Mouse (Mus musculus): ENCODE data around the gene Rasgrf2.

Gene Rasgrf2

DNA sequence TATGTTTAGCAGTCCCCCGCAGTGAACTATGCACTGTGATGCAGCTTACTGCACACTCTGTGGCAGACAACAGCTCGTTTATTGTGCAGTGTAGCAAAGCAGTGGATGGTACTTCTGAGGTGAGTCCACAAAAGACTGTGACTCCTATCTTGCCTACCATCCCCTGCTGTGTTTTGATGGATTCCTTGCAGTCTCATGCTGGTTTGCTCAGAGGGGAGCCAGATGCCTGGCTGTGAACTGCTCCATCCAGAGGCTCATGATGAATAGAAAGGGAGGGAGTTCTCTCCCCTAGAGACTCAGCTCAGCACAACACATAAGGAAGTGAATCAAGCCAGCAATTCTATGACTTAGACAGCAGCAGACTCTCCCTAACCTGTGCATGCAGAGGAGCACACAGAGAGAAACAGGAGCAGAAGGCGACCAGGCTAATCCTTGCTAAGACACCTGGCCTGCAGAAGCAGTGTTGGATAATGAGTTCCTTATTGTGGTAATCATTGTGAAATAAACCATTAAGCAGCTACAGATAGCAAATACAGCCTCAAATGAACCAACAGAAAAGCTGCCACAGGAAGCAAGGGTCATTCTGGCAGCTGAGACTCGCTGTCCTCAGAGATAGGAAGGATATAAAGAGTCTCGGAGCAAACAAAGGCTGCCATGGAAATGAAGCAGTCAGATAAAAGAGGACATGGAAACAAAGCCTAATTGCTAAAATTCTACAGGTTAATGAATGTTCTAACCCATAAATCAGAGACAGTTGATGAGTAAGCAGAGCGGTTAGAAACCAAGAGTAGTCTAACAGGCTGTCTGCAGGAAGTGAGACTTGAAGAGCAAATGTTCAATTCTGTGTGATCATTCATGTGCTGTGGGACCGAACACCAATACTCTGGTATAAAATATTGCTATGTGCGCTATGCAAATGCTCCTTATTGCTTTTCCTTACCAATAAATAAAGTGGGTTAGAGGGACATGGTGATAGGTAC is 89.6 kb downstream of the Rasgrf2 start:
- DNase-seq (ENCODE audit: low spot score in 2 of 2) = no peak

GRCm38 (mm10) chr13:92030364-92031057 is 100.9 kb downstream of the Rasgrf2 start:
- DNase-seq (ENCODE audit: low spot score in 2 of 2) = peak; percentile 11 to 63

DNA sequence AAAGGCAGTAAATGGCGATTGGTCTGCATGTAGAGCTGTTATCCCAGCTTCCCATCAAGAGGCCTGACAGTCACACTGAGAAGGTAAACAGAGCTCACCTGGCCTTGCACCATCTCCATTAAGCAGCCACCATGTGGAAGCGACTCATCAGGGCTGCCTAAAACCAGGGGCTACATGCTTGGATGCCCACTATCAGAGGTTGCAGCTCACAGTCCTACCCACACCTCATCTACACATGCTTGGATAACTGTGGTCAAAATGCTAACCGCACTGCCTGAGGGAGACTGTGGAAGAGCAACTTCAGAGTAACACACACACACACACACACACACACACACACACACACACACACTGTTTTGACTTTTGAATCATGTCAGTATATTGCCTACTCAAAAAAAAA is 101.8 kb downstream of the Rasgrf2 start:
- peak in 1 of 2 experiments; percentile 5 for DNase-seq (ENCODE audit: low spot score in 2 of 2)

DNA sequence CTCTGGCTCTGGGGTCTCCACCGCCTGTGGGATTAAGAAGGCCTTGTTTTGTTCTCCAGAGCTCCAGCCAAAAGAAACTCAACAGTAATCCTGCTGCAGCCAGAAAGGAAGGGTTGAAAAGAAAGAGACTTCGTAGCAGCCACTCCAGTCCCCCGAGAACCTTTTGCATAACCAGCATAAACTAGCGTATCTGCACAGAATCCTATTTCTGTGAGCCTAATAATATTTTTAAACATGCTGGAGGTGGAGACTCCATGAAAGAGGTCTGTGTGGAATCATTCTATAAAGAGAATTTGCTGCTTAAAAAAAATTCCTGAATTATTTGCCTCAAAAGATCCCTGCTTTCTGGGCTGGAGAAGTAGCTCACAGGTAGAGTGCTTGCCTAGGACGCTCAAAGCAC is 103.5 kb downstream of the Rasgrf2 start:
- no peak for DNase-seq (ENCODE audit: low spot score in 2 of 2)

- DNase-seq (ENCODE audit: low spot score in 2 of 2) = no peak
Measured at GRCm38 (mm10) chr13:92026651-92027050, 104.8 kb downstream of the Rasgrf2 start.

DNA sequence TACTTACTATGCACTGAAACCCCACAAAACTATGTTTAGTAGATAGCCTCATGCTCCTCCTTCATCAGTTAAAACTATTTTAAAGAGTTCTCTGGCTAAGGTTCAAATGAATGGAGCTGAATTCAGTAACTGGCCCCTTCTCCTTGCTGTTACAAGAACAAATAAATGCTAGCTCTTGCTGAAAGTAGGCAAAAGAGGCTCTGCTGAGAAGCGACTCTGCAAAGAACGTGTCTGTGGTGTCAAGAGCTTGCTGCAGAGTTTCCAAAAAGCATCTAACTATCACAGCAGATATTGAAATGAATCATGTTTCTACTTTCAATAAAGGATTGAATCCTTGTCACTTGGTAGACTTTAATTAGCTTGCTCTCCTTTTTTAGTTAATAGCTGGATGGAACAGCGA is 106.3 kb downstream of the Rasgrf2 start:
- DNase-seq (ENCODE audit: low spot score in 2 of 2) = no peak

GRCm38 (mm10) chr13:92022202-92022601 is 109.3 kb downstream of the Rasgrf2 start:
- no peak for DNase-seq (ENCODE audit: low spot score in 2 of 2)

- DNase-seq (ENCODE audit: low spot score in 2 of 2) = no peak
Measured at GRCm38 (mm10) chr13:91996929-91997328, 134.5 kb downstream of the Rasgrf2 start.

DNA sequence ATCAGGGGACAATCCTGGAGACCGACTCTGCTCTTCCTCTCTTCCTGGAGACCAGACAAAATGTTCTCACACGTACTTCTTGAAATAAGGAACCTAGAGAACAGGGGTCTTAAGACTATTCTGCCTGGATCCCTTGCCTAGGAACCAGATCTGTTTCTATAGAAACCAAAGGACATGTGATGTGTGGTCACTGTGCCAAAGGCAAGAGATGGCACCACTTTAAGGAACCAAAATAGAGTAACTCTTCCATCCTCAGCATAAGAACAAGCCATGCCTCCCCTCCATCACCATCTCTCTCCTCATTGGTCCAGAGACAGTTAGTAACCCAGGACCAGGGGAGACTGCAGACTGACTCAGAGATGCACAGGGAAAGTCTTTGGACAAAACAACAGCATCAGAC is 140.0 kb downstream of the Rasgrf2 start:
- DNase-seq (ENCODE audit: low spot score in 2 of 2) = no peak

DNA sequence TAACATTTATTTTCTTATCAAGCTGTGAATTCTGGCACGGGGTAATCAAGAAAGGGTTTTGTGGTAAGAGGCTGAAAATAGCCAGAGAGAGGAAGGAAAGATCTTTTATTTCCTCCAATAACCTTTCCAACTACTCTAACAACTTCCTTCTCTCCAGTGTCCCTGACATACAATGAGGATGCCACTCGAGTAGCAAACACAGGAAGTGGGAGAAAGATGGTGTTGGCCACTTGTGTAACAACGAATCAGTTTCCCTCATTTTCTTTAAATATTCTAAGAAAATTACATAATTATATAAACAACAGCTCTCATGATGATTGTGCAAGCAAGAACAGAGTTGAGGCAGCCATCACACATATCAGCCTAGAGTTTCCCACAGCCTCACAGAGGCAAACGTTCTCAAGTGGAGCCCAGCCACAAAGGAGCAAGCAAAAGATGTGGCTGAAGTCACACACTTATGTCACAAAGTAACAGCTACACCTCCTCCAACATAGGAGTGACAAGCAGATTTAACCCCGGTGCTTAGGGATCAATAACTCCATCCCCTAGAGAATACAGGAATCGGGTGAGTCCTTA is 140.7 kb downstream of the Rasgrf2 start:
- no peak for DNase-seq (ENCODE audit: low spot score in 2 of 2)

GRCm38 (mm10) chr13:91988378-91988777 is 143.1 kb downstream of the Rasgrf2 start:
- no peak for DNase-seq (ENCODE audit: low spot score in 2 of 2)

DNA sequence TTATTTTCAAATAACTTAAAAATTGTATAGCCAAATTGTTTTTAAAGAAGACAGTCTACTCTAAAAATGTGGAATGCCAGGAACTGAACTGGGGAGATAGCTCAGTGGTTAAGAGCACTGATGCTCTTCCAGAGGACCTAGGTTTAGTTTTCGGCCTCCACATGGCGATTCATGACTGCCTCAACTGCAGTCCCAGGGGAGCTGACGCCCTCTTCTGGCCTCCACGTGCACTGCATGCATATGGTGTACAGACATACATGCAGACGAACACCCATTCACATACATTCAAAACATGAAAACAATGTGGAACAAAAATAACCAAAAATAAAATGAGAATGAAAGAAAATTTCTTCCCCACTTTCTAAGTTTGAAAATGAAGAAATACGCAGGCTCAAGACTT is 144.5 kb downstream of the Rasgrf2 start:
- no peak for DNase-seq (ENCODE audit: low spot score in 2 of 2)

DNA sequence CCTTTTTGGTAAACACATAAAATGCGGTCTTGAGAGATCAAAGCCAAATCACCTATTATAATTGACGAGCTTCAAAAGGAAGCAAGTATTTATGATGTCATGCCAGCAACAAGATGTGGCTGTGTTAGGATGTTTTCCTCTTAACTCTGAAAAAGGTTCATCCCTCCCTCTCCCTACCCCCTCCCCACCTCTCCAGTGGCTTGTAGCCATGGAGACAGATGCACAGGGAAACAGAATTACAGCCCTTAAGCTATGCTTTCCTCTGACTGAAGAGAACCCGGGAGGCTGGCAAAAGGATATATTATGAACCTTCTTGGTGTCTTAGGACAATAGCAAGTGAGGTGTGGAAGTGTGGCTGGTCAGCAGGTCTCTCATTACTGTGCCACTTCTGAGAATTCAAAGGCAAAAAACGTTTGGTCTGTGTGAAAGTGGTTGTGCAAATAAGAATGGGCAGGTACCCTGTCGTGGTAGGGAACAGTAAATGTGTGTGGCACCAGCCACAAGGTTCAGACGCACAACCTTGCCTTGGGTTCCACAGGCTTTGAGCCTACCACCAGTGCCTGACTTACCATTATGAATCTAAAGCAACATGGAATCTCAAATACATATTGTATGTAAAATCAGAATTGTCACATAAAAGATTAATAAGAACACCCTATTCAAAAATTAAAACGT is 145.4 kb downstream of the Rasgrf2 start:
- no peak for DNase-seq (ENCODE audit: low spot score in 2 of 2)

DNA sequence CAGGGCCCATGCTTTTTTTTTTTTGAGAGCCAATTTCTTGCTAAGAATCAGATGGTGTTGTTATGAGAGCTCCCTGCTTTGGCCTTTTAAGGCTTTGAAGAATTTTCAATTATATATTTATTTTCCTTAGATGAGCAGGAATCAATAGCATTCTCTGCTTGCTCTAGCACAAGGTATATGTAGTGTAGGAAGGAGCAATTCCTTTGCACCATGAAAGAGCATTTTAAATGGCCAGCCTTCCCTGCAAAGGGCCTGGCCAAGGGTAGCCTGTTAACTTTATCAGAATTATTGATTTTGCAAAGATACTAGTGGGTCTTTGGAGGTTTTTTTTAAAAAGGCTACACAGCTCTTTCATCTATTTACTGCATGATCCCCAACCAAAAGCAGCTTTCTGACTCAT is 146.4 kb downstream of the Rasgrf2 start:
- no peak for DNase-seq (ENCODE audit: low spot score in 2 of 2)

GRCm38 (mm10) chr13:91982080-91982479 is 149.4 kb downstream of the Rasgrf2 start:
- DNase-seq (ENCODE audit: low spot score in 2 of 2) = no peak

DNA sequence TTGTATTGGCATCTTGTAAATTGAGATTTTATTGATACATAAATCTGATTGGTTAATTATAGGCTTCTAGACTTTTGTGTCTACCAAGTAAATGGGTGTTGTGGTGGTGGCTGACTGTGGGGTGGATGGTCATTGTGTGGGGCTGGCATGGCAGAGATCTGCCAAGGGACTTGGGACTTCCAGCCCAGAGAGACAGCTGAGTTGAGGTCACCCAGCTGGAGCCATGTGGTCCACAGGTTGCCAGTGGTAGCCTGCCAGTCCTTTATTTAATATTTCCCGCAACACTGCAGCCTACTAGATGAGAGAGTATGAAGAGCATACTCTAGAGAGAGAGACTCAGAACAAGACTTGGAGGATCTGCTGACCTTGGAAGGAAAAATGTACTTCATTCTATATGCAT is 150.0 kb downstream of the Rasgrf2 start:
- DNase-seq (ENCODE audit: low spot score in 2 of 2) = no peak

DNA sequence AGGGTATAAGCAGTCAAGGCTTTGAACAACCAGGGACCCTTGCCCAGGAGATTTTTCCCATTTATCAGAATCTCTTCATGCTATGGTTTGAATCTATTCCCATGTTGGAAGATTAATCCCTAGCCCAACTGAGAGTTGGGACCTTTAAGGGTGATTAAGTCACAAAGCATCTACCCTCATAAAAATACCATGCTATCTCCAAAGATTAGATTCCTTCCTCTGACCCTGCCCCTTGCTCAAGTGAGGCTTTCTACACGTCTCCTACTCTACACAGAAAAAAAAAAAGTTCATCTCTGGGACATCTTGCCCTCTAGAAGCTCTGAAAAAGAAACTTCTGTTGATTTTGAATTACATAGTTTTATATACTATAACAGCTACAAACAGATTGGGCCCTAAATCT is 154.5 kb downstream of the Rasgrf2 start:
- DNase-seq (ENCODE audit: low spot score in 2 of 2) = no peak

DNA sequence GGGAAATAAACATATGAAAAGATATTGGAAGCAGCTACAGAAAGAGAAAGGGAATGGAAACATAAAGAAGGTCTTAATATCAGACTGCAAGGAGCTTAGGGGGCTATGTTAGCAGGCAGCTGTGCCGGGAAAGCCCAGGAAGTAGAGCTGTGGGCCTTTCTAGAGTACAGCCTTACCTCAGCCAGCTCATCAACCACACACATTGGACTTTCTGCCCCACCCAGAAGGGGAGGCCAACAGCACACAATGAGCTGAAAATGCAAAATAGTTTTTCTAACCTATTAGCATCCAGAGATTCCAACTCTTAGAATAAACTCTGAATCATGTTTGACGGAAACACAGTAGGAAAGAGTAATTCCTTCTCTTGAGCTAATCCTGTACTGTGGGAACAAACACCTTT is 154.9 kb downstream of the Rasgrf2 start:
- DNase-seq (ENCODE audit: low spot score in 2 of 2) = no peak

- DNase-seq (ENCODE audit: low spot score in 2 of 2) = no peak
Measured at GRCm38 (mm10) chr13:91974154-91974553, 157.3 kb downstream of the Rasgrf2 start.

DNA sequence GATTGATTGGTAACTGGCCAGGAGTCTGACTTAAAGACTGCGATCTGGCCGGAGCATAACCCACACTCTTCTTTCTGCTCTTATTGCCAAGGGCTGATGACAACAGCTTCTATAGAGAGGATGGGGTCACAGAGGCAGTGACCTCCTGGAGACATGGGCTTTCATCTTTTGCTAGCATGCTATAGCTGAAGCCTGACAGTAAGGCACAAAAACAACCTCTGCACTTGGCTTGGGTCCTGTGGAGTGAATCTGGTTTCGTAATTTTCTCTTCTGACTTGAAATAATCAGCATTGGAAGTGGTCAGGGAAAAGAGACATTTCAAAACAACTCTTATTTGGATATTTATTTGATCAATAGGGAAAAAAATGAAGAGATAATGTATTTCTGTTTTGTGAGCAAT is 160.2 kb downstream of the Rasgrf2 start:
- no peak for DNase-seq (ENCODE audit: low spot score in 2 of 2)

DNA sequence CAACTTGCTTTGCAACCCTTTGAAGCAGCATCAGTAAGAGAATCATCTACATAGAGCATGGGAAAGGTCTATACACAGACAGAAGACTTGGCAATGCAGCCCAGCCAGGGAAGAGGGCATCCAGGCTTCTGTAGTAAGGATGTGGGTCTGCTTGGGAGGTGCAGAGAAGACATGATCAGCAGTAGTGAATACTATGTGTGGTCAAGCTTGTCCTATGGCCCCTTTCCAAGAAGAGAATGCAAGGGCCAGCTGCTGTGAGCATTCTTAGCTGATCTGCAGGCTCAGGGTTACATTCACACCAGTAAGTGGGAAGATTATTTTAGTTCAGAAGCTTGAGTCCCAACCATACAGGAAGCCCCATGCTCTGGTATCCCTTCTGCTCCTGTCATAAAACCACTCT is 175.0 kb downstream of the Rasgrf2 start:
- no peak for DNase-seq (ENCODE audit: low spot score in 2 of 2)

- no peak for DNase-seq (ENCODE audit: low spot score in 2 of 2)
Measured at GRCm38 (mm10) chr13:91955646-91956045, 175.8 kb downstream of the Rasgrf2 start.

Data from natural killer cell, adult 2 months (primary cell).